Mouse (Mus musculus) monocyte, adult 2 months (primary cell): Measurements from ENCODE around the gene Adrb1.
"Not testable (repeated sequence)": the region's sequence is repeated elsewhere in the genome, so short reads cannot be mapped to it uniquely, and the experiment has no call there.

Source experiments
- DNase-seq, 2 experiments: peaks; one replicate each; pipeline ENCODE4 v3.0.0; 2022; ENCODE audit warnings: low spot score in 2 of 2, low read depth in 1 of 2

Adrb1 gene

DNA sequence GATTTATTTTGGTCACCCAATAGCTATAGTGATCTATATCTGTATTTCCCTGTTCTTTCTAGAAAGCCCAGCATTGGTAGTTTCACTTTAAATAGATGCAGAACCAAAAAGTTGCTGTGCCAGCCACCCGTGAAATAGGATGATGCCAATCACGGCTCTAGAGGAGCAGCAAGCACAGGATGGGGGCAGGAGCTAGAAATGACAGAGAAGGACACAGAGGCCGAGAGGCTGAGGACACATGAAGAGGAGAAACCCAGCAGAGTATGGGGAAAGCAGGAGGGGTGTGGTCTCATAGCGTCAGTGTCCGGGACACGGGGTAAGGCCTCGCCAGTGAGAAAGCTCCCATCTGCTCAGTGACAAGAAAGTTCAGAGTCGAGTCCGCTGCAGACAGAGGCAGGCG is 25.9 kb downstream of the Adrb1 start:
- no peak for DNase-seq

DNA sequence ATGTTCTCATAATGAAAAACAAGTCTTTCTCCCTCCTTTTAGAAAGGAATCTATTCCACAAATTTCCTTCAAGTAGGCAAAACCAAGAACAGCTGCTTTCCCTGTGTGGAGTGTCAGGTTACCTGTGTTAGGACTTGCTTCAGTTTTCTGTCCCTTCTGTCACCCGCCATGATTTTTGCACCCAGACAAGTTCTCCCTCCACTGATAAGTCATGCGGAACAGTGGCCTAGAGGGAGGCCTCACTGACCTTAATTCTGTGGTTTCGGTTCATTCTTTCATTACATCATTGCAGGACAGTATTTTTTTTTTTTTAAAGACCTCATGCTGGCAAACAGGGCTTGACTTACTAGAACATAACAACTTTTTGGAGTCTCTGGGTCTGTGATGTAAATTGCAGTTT is 27.3 kb downstream of the Adrb1 start:
- DNase-seq, result no peak

DNA sequence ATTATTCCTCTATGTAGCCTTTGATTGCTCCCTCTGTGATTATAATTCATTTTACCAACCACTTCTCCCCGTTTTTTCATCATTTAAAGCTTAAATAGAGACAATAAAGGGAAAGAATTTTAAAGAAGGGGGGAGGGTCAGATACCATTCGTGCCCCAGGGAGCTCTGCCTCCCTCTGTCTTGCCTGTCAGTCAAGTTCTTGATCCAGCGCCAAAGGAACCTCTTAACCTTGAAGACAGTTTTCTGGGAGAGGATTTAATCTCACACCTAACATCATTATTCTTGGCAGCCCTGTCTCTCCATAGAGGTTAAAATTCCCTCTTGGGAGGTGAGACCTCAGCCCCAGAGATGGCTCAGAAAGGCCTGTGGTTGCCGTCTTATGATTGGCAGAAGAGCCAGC is 28.7 kb downstream of the Adrb1 start:
- no peak for DNase-seq

GRCm38 (mm10) chr19:56754456-56754855 is 32.5 kb downstream of the Adrb1 start:
- DNase-seq, result not testable (repeated sequence)

- DNase-seq, result peak; percentile 51 to 61
Measured at GRCm38 (mm10) chr19:56756412-56756811, 34.4 kb downstream of the Adrb1 start.

GRCm38 (mm10) chr19:56758311-56758710 is 36.3 kb downstream of the Adrb1 start:
- no peak for DNase-seq

GRCm38 (mm10) chr19:56759740-56760139 is 37.7 kb downstream of the Adrb1 start:
- no peak for DNase-seq

DNA sequence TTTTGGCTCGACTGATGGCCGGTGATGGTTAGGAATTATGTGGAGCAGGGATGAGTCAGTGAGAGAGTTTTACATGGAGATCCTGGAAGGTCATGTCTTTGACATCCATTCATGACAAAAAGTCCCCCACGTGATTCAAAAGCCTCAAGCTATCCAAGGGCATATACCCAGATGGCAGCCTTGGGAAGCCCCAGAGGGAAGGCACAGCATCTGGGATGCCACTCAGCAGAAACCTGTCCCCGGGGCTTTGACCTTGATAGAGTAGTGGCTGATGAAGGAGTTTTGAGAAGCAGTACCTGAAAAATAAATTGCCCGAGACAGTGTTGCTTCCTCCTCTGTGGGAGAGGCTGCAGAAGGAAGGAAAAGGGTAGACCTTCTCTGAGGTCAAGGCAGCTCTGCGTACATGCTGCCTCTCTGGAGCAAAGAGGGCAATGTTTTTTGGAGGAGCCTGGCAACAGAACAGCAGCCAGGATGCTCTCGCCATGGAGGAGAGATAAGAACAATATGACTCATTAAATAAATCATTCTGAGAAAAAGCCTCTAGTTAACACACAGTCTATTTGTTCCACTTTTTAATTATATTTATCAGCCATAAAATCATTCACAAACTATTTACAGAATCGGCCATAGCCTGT is 38.4 kb downstream of the Adrb1 start:
- no peak for DNase-seq

- DNase-seq, result no peak
Measured at GRCm38 (mm10) chr19:56761096-56761495, 39.1 kb downstream of the Adrb1 start.

DNA sequence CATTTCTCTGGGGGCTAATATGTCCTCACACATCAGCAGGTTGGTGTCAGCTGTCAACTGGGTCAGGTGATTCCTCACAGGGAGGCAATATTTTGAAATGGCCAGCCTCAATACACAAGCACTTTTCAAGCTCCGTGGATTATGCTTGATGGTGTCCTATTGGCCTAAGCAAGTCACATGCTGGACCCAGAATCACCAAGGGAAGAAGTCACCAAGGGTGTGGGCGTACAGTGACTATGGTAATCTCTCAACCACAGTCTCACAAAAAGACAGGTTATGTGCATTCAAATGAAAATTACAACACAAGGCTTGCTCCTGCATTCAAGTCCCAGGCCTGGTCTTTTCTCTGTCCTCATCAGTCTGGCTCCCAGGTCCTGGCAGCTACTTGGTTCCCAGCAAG is 39.7 kb downstream of the Adrb1 start:
- no peak for DNase-seq

- no peak for DNase-seq
Measured at GRCm38 (mm10) chr19:56762686-56763085, 40.7 kb downstream of the Adrb1 start.

DNA sequence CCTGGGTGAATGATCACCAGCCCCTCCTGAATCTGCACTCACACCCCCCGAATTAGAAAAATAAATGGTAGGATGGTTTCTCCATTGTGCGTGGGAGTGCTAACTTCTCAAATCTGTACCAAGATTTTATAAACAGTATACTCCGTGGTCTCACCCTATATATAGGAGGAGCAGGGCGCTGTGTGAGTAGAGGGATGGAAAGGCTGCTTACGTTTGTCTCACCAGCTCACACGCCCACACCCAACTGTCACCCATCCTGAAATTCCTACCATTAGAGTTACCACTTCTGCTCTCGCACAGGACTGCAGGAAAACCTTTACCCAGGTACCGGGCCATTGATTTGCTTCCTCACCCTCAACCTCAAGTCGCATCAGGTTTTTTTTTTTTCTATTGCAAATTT is 47.0 kb downstream of the Adrb1 start:
- no peak for DNase-seq

DNA sequence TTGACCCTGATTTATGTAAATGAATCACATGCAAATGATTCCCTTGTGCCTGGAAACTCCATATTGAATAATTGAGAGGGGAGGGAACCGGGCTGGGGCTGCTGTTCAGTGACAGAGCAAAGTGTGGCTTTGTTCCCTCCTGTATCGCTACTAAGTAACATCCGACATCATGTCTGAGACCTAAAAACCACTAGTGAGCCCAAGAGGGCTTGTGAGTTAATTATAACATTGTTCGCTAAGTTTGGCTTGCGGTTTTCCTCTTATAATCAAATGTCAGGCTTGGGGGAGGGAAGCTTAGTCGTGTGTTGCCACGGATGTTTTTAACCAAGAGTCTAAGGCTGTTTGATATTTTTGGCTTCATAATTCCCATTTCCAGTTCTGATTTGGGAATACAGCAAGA is 50.2 kb downstream of the Adrb1 start:
- DNase-seq, result no peak

DNA sequence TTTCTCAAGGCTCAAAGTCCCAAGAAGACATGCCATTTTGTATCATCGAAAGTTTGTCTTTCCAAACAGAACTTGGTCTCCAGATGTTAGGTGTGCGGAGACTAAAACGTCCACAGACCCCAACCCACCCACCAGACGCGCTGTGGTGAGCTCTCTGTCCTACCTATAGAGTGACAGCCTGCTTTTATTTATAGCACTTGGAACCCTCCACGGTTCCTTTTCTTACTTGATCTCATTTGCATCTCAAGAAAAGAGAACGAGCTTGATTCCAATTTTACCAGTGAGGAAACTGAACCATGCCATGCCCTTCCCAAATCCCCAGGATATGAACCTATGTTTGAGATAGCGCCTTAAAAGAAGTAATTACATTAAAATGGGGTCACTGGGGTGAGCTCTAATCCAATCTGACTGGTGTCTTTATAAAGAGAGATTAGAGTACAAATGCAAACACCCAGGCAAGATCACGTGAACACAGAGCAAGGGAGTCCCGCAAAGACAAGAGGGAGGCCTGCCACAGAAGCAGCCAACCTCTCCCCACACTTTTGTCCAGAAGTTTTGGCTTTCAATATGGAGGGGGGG is 51.5 kb downstream of the Adrb1 start:
- no peak for DNase-seq

DNA sequence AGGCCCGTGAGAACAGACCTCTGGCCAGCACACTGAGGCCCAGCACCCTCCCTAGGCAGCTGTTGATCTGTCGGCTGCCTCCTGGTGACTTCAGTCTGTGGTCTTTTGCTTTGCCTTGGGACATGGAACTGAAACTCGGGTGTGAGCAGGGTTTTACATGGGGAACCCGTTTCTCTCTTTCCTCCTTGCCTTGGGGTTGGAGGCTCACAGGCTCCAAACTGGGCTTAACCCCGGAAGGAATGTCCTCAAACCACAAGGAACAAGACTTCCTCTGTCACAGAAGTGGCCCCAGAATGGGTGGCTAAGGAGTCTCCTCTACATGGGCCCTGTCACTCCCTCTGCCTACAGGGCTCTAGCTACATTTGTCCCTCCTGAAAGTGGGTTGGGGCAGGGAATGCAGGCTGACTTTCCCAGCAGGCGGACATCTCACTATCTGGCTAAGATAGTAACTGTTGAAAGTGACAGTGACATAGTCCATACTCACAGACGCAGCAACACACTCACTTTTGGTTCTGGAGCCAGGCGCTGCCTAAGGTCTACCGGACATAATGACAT is 52.5 kb downstream of the Adrb1 start:
- peak; percentile 79 to 81 for DNase-seq

- DNase-seq, result no peak
Measured at GRCm38 (mm10) chr19:56774971-56775892, 53.2 kb downstream of the Adrb1 start.

GRCm38 (mm10) chr19:56775893-56776718 is 54.1 kb downstream of the Adrb1 start:
- DNase-seq, result no peak

GRCm38 (mm10) chr19:56776719-56777382 is 54.9 kb downstream of the Adrb1 start:
- peak in 1 of 2 experiments; percentile 25 for DNase-seq

- not testable (repeated sequence) for DNase-seq
Measured at GRCm38 (mm10) chr19:56778532-56778931, 56.5 kb downstream of the Adrb1 start.
